Mouse (Mus musculus): ENCODE measurements at regions not wholly inside any gene's neighbourhood (a gene's known extent, or its start where the extent isn't known, plus 50 kb on each side); places are given as distances from the start of the nearest gene placed in this dataset.

- peak; percentile 2 to 83 for DNase-seq (ENCODE audit: inconsistent age in 2 of 2, low spot score in 1 of 2)
Measured at GRCm38 (mm10) chrY:74732116-74732515, 108.4 kb downstream of the Gm21913 start.
